Mouse (Mus musculus): Measurements from ENCODE around the gene Mfap4. TPM values are rescaled to one million over a fixed set of nuclear protein-coding genes. Genes with fewer than 3 reads are reported as not detected.

Gene Mfap4
- polyA plus RNA-seq (2012; rRNA removed; ENCODE audit: low replicate concordance), result 29.8 and 78.6 TPM in 2 replicates

DNA sequence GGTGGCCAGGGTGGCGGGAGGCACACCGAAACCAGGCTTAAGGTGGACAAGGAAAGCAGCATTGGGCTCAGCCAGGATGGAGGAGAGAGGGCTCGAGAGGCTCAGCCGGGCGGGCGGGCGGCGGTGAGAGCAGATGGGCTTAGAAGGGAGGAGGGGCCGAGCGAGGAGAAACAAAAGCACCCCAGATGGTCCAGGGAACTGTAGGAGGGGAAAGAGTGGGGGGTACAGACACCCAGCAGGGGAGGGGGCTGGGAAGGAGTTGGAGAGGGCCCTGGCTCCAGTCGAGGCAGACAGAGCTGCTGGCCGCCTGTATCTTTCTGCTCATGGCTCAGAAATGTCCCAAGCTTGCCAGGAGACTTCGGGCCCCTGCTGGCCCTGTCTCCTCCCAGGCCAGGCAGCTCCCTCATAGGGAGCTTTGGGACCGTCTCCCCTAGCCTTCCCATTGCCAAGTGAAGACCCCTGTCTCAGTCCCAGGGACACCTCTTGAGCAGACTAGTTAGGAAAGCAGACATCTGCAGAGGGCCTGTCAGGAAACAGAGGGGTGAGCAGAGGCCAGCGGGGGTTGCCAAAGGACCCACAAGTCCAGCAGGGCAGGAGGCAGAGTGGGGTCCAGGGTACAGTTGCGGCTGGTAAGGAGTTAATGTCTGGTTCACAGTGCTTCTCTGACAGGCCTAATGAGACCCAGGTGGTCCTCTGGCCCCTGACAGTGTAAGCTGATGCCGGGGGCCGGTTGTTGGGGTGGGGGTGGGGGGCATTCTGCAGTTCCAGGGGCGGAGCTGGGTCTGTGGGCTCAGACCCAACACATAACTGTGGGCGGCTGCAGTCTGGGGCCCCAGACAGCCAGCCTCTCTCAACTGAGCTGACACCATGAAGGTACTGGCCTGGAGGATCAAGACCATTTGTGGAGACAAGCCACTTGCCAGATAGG is at the start of gene Mfap4:
TSS of gene Mfap4 (plus strand) at position 819 of the 928 bp plus-strand sequence.

DNA sequence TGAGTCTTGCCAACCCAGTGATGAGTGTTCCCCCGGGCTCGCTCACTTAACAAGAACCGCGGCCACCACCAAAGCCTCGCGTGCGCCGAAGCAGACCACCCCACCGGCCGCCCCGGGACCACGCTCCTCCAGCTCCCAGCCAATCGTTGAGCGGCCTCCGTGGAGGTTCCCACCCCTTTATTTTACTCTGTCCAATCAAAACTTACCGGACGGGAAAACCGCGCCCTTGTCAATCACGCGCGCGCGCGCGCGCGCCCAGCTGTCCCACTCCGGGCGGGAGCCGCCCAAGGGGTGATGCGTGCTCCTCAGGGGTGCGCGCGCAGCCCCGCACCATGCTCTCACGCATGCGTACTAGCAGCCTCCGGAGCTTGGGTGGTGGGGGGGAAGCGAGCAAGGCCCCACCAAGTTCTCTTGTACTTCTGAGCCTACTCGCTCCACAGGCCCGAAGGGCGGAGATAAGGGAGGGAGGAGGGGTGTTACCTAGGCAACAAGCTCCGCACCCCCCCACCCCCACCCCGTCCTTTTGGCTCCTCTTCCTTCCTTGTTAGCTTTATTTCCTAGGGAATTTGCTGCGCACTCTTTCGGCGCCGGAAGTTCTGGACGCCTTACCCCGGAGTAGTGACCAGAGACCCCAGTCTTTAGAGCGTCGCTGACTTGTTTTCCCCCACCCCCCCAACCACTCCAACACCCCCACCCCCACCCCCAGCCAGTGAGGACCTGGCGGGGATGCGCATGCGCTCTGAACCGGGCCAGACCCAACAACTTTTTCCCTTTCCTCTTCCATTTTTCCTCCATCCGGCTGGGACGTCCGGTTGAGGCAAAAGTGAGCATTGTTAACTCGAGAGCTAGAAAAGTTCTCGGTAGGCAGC is 9.1 kb downstream of the Mfap4 start, which contains the start of gene Mapk7:
TSS of gene Mapk7 (minus strand) at position 278 of the 869 bp plus-strand sequence.

DNA sequence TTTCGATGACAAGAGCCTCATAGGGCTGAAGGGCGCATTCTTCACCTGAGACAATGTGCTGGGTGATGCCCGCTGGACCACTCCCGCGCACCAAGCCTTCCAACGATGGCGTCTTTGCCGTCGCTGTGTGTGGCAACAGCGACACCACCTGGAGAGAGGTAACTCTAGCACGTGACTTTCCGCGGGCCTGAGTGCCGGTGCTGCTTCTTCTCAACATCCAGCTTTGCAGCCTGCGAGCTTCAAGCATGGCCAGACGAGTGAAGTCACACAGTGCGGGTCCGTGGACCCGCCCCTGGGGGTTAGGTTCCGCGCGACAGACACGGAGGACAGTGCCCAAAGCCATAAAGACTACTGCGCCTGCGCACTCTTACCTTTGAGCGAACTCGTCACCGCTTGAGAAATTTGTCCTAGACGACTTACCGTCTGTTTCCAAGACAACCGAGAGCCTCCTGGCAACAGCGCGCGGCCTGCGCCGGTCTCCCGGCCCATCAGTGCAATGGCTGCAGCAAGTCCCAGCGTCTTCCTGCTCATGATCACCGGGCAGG is 19.6 kb downstream of the Mfap4 start, which contains the start of gene B9d1:
TSS of gene B9d1 (plus strand) at position 432 of the 545 bp plus-strand sequence.

Other genes with a start within 250 kb of the Mfap4 start
- 119 and 160 TPM in 2 replicates for gene Aldh3a2, start 218.0 kb upstream of the Mfap4 start, polyA plus RNA-seq (2012; rRNA removed; ENCODE audit: low replicate concordance)
- gene Slc47a2, start 142.6 kb upstream of the Mfap4 start, polyA plus RNA-seq (2012; rRNA removed; ENCODE audit: low replicate concordance), result 0.26 TPM in 1 of 2 replicates, not detected in the other
- gene Slc47a1, start 107.1 kb upstream of the Mfap4 start, polyA plus RNA-seq (2012; rRNA removed; ENCODE audit: low replicate concordance), result 9.7 and 31.9 TPM in 2 replicates
- gene Rnf112, start 31.3 kb upstream of the Mfap4 start, polyA plus RNA-seq (2012; rRNA removed; ENCODE audit: low replicate concordance), result 0.13 and 0.36 TPM in 2 replicates
- 14.8 and 17.8 TPM in 2 replicates for gene Mapk7, start 9.0 kb downstream of the Mfap4 start, polyA plus RNA-seq (2012; rRNA removed; ENCODE audit: low replicate concordance)
- gene B9d1, start 19.7 kb downstream of the Mfap4 start, polyA plus RNA-seq (2012; rRNA removed; ENCODE audit: low replicate concordance), result 7.1 and 9.9 TPM in 2 replicates
- gene Epn2, start 94.3 kb downstream of the Mfap4 start, polyA plus RNA-seq (2012; rRNA removed; ENCODE audit: low replicate concordance), result 6.9 and 7.0 TPM in 2 replicates
- 3.0 and 7.3 TPM in 2 replicates for gene Grap, start 167.8 kb downstream of the Mfap4 start, polyA plus RNA-seq (2012; rRNA removed; ENCODE audit: low replicate concordance)
- 16.4 and 33.2 TPM in 2 replicates for gene Fam83g, start 198.7 kb downstream of the Mfap4 start, polyA plus RNA-seq (2012; rRNA removed; ENCODE audit: low replicate concordance)
- 0.09 TPM in 1 of 2 replicates, not detected in the other for gene Slc5a10, start 235.4 kb downstream of the Mfap4 start, polyA plus RNA-seq (2012; rRNA removed; ENCODE audit: low replicate concordance)

All from duodenum, adult 2 months (tissue).